Mouse (Mus musculus): ENCODE measurements around the gene Pqlc2. TPM values are rescaled to one million over a fixed set of nuclear protein-coding genes. Genes with fewer than 3 reads are reported as not detected.
A peak's percentile ranks its signal among the peaks of the same experiment; 100 is the strongest.

Pqlc2 gene
- total and polyA plus RNA-seq, 2 experiments, result 6.1 to 42.8 TPM

GRCm38 (mm10) chr4:139298671-139299366 is 11.7 kb downstream of the Pqlc2 start:
- Histone ChIP-seq H3K4me1 (ENCODE audit: control insufficient read depth, insufficient read depth, low read length) (peaks cover 25% of the 10 kb centered on the region), H3K4me3 (ENCODE audit: insufficient read depth, low read depth, low read length) (peak overlapping the region; percentile 9; the same call in 1 of the 2 replicates), H3K79me2 (ENCODE audit: control insufficient read depth, insufficient read depth, low read length) (no peaks in the 10 kb centered on the region), H3K9ac (ENCODE audit: low read depth, low read length) (peak overlapping the region; percentile 62), H3K27me3 (ENCODE audit: control insufficient read depth, insufficient read depth, low read length) (no peaks in the 10 kb centered on the region), H3K36me3 (ENCODE audit: control insufficient read depth, insufficient read depth, low read length) (no peaks in the 10 kb centered on the region; the same call in 1 of the 2 replicates), H3K27ac (replicated peaks; ENCODE audit: insufficient read depth, low read depth, low read length) (peak overlapping the region; percentile 92)
- TF ChIP-seq CTCF (IDR thresholded peaks at IDR 0.05; ENCODE audit: low read depth, low read length) (no peak), POLR2A (IDR thresholded peaks at IDR 0.05; ENCODE audit: extremely low read depth, insufficient read depth, low read length) (no peak)
- WGBS, result 22% methylated on average over 12 of the region's 12 CpGs
- DNase-seq (ENCODE audit: extremely low read depth, low read depth, low spot score), result peak; percentile 96

GRCm38 (mm10) chr4:139297566-139297965 is 12.9 kb downstream of the Pqlc2 start:
- WGBS, result 33% methylated on average over 4 of the region's 4 CpGs
- Histone ChIP-seq H3K4me3 (ENCODE audit: insufficient read depth, low read depth, low read length) (no peak overlapping the region), H3K9ac (ENCODE audit: low read depth, low read length) (no peak overlapping the region), H3K27ac (replicated peaks; ENCODE audit: insufficient read depth, low read depth, low read length) (peak overlapping the region; percentile 92), H3K27me3 (ENCODE audit: control insufficient read depth, insufficient read depth, low read length) (no peaks in the 10 kb centered on the region), H3K79me2 (ENCODE audit: control insufficient read depth, insufficient read depth, low read length) (no peaks in the 10 kb centered on the region), H3K36me3 (ENCODE audit: control insufficient read depth, insufficient read depth, low read length) (no peaks in the 10 kb centered on the region; the same call in 1 of the 2 replicates), H3K4me1 (ENCODE audit: control insufficient read depth, insufficient read depth, low read length) (peaks cover 25% of the 10 kb centered on the region)
- DNase-seq (ENCODE audit: extremely low read depth, low read depth, low spot score), result peak; percentile 91
- TF ChIP-seq POLR2A (IDR thresholded peaks at IDR 0.05; ENCODE audit: extremely low read depth, insufficient read depth, low read length) (no peak), CTCF (IDR thresholded peaks at IDR 0.05; ENCODE audit: low read depth, low read length) (peak; percentile 59)

- Histone ChIP-seq H3K27ac (replicated peaks; ENCODE audit: insufficient read depth, low read depth, low read length) (no peak overlapping the region), H3K4me3 (ENCODE audit: insufficient read depth, low read depth, low read length) (no peak overlapping the region), H3K27me3 (ENCODE audit: control insufficient read depth, insufficient read depth, low read length) (no peaks in the 10 kb centered on the region), H3K79me2 (ENCODE audit: control insufficient read depth, insufficient read depth, low read length) (no peaks in the 10 kb centered on the region), H3K36me3 (ENCODE audit: control insufficient read depth, insufficient read depth, low read length) (no peaks in the 10 kb centered on the region), H3K4me1 (ENCODE audit: control insufficient read depth, insufficient read depth, low read length) (no peaks in the 10 kb centered on the region), H3K9ac (ENCODE audit: low read depth, low read length) (no peak overlapping the region)
- 94% methylated on average over 5 of the region's 5 CpGs for WGBS
- no peak for DNase-seq (ENCODE audit: extremely low read depth, low read depth, low spot score)
- TF ChIP-seq POLR2A (IDR thresholded peaks at IDR 0.05; ENCODE audit: extremely low read depth, insufficient read depth, low read length), result no peak
- no peak for TF ChIP-seq CTCF (IDR thresholded peaks at IDR 0.05; ENCODE audit: low read depth, low read length)
These were observed 18.5 kb downstream of the Pqlc2 start for GRCm38 (mm10) chr4:139292038-139292437.

GRCm38 (mm10) chr4:139291099-139291498 is 19.4 kb downstream of the Pqlc2 start:
- H3K36me3 ChIP-seq (ENCODE audit: control insufficient read depth, insufficient read depth, low read length), result no peaks in the 10 kb centered on the region
- H3K79me2 ChIP-seq (ENCODE audit: control insufficient read depth, insufficient read depth, low read length), result no peaks in the 10 kb centered on the region
- no peaks in the 10 kb centered on the region for H3K27me3 ChIP-seq (ENCODE audit: control insufficient read depth, insufficient read depth, low read length)
- no peak overlapping the region for H3K4me3 ChIP-seq (ENCODE audit: insufficient read depth, low read depth, low read length)
- 90% methylated on average over 16 of the region's 16 CpGs for WGBS
- no peak for TF ChIP-seq CTCF (IDR thresholded peaks at IDR 0.05; ENCODE audit: low read depth, low read length)
- TF ChIP-seq POLR2A (IDR thresholded peaks at IDR 0.05; ENCODE audit: extremely low read depth, insufficient read depth, low read length), result no peak
- no peak for DNase-seq (ENCODE audit: extremely low read depth, low read depth, low spot score)
- H3K27ac ChIP-seq (replicated peaks; ENCODE audit: insufficient read depth, low read depth, low read length), result no peak overlapping the region
- no peaks in the 10 kb centered on the region for H3K4me1 ChIP-seq (ENCODE audit: control insufficient read depth, insufficient read depth, low read length)
- no peak overlapping the region for H3K9ac ChIP-seq (ENCODE audit: low read depth, low read length)

- Histone ChIP-seq H3K4me3 (ENCODE audit: insufficient read depth, low read depth, low read length) (no peak overlapping the region), H3K9ac (ENCODE audit: low read depth, low read length) (no peak overlapping the region), H3K4me1 (ENCODE audit: control insufficient read depth, insufficient read depth, low read length) (no peaks in the 10 kb centered on the region), H3K79me2 (ENCODE audit: control insufficient read depth, insufficient read depth, low read length) (no peaks in the 10 kb centered on the region), H3K27me3 (ENCODE audit: control insufficient read depth, insufficient read depth, low read length) (no peaks in the 10 kb centered on the region), H3K36me3 (ENCODE audit: control insufficient read depth, insufficient read depth, low read length) (no peaks in the 10 kb centered on the region), H3K27ac (replicated peaks; ENCODE audit: insufficient read depth, low read depth, low read length) (no peak overlapping the region)
- 57% methylated on average over 10 of the region's 10 CpGs for WGBS
- TF ChIP-seq POLR2A (IDR thresholded peaks at IDR 0.05; ENCODE audit: extremely low read depth, insufficient read depth, low read length), result no peak
- TF ChIP-seq CTCF (IDR thresholded peaks at IDR 0.05; ENCODE audit: low read depth, low read length), result peak; percentile 97
- peak; percentile 59 for DNase-seq (ENCODE audit: extremely low read depth, low read depth, low spot score)
These were observed 21.5 kb downstream of the Pqlc2 start for GRCm38 (mm10) chr4:139289017-139289416.

All from liver, adult 2 months (tissue).